Mouse (Mus musculus) urinary bladder, postnatal 14 days (tissue): ENCODE measurements at regions not wholly inside any gene's neighbourhood (a gene's known extent, or its start where the extent isn't known, plus 50 kb on each side); places are given as distances from the start of the nearest gene placed in this dataset.

Experiments used
- DNase-seq: peaks from one replicate; pipeline ENCODE4 v3.0.0; 2021; ENCODE audit warnings: low spot score

DNA sequence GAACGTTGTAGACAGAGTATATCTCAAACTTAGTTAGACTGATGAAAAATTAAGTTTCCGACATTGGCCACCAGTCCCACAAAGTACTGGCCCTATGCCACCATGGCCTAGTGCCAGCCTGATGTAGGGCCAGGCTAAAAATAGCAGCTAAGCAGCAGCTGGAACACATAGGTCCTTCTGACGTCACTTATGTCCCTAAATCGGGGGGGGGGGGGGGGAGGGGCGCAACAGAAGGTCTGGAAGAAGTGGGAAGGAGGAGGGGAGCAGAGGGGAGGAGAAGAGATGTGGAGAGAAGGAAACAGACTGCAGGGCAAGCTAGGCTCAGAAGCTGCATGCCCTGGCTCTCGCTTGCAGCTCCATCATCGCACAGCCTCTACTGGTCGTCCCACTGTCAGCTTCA is 164.7 kb upstream of the Smim15 start:
- DNase-seq = no peak

DNA sequence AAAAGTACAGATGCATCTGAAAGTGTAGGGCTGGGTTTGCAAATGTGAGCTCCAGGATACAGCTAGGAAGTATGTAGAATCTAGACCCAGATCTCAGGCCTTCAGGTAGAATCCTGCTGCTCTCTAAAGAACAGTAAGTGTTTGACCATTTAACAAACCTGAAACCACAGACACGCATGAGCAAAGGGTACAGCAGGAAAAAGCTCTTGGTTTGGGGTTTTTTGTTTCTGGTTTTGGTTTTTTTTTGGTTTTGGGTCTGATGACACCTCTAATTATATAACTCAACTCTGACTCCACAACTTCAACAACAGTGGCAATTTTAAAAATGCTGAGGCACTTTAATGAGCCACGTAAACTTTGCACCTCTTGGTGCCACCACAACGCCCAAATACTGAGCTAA is 165.3 kb upstream of the Smim15 start:
- DNase-seq = no peak

GRCm38 (mm10) chr13:107873244-107873667 is 171.0 kb upstream of the Smim15 start:
- DNase-seq = no peak

DNA sequence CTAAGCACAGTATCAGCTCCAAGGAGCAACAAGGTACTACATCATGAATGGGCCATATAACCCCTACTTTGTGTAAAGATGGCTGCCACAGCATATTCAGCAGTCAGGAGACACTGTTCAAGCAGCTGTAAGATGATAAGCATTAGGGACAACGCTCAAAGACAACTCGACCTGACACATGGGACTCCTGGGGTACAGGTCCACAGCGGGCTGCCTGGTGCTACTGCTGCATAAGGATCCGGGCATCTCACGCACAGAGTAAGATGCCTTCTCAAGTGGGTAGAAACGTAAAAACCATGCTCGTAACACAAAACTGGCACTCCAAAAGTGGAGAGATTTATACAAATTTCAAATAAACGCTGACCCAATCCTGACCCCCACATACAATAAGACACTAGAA is 171.7 kb upstream of the Smim15 start:
- no peak for DNase-seq

DNA sequence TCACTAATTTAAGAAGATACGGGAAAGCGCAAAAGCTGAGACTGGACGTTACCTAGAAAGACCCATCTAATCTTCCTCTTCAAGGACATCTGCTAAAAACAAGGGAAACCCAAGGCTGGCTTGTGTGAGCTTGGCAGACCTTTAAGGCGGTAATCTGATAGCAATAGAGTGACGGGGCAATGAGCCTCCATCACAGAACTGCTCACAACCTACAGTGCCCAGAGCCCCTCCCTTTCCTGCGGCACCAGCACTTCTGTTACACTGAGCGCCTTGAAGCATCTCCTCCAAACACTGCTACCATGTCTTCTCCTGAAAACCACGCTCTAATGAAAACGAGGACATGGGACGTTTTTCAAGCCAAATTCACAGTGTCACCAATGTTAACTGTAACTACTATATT is 172.1 kb upstream of the Smim15 start:
- no peak for DNase-seq

- no peak for DNase-seq
Measured at GRCm38 (mm10) chr13:107868906-107869305, 175.3 kb upstream of the Smim15 start.

GRCm38 (mm10) chr13:107866825-107867224 is 177.4 kb upstream of the Smim15 start:
- DNase-seq = no peak

DNA sequence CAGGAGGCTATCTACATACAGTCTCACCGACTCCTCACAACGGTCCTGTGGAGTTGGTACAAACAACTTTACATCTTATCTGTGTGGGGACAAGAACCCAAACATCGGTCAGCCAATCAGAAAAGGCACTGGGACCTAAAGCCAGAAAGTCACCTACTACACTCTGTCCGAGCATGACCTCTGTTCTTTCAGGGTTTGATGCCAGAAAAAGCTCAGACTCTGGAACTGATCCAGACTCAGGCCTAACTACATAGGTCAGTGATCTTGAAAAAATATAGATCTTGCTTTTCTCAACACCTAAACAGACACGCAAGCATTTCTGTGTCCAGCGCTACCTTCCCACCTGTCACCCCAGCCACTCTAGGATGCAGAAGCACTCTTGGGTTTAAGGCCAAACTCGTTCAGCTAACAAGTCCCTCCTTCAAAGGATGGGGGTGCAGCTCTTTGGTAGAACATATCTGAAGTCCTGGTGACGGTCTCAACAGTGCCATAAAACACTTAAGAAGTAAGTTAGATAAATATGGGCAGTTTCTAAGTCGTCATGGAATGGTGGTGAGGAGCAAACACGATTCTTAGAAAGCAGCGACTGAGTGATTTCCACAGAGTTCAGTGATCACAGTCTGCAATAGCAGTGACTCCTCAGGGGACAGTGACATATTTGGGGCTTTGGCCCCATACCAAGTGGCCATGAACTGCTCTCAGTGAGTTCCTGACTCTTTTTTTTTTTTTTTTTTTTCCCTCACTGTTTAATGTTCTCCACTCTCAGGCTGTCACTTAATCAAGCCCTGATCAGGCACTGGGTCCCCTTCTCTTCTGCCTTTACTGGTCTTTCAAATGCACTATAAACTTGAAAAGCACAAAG is 181.2 kb upstream of the Smim15 start:
- no peak for DNase-seq

- DNase-seq = no peak
Measured at GRCm38 (mm10) chr13:107861384-107862134, 182.7 kb upstream of the Smim15 start.

- no peak for DNase-seq
Measured at GRCm38 (mm10) chr13:107857043-107857755, 187.0 kb upstream of the Smim15 start.

DNA sequence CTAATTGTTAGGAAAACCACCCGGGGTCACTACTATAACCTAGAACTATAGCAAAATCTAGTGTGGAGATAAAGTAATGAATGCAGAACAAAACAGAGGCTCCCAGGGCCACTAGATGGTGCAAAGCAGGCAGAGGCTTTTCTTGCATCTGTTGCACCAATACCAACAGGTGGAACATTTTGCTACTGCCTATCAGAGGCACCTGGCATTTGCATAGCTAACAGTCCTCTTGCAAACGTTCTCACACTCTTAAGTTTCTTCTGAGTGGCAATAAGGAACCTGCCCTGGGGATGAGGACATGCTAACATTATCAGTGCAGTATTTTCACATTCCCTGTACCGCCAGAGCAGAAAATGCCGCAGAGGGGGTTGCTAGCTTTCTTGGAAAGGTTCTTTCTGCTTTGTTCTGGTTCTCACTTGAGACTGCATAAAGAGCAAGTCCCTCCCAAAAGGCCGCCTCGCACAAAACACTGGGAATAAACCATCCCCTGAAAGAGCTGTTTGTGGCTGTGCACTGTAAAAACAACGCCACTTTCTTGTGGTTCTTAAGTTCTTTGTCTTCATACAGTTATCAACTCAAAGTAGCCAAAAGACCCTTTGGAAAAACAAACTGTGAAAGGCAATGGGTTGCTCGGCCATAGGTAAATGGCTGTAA is 193.2 kb upstream of the Smim15 start:
- no peak for DNase-seq

DNA sequence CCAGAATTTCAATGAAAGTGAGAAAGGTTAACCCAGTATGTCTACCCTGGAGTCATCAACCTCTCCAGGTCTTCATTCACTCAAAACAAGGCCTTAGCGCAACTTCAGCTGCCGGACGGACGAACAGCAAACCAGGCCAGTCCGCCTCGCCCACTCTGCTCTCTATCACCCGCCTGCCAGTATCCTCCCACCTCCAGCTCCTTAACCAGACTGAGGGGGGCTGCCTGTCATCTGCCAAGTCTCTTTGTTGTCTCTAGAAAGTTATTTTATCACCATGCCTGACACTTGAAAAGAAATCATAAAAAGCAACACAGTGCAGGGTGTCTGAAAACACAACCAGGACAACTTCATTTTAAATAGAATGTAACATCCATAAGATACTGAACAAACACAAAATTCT is 195.4 kb upstream of the Smim15 start:
- DNase-seq = no peak

DNA sequence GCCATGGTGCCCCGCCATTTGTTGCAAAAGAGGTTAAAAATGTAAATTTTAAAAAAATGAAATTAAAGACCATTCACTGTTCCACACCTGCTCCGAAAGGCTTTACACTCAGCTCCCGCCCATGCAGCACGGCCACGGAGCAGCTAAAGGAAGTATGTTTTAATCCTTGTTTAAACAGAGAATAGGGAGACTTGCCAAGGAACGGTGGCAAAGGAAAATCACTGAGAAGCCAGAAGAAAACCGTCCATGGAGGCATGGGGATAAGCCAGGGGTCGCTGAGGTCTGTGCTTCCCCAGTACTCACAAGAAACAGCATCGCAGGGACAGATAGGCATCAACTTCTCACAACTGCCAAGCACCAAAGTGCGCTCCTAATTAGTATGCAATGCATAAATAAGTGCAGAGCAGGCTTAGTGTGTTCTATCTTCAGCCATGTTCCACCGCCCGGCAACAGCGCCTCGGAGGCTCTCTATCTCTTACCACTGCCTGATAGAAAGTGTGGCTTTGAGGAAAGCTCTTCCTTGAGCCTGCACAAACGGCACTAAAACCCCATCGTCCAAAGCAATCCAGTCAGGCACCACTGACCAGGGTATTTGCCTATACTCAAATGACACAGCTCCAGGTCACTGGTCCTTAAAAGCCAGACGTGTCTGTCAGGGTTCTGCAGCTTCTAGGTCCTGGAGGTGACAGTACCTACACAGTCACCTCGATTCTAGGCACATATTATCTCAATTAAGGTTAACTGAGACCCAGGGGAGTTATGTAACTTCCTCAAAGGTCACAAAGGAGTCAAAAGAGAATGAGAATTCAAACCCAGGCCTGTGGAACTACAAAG is 196.8 kb upstream of the Smim15 start:
- peak; percentile 18 for DNase-seq

DNA sequence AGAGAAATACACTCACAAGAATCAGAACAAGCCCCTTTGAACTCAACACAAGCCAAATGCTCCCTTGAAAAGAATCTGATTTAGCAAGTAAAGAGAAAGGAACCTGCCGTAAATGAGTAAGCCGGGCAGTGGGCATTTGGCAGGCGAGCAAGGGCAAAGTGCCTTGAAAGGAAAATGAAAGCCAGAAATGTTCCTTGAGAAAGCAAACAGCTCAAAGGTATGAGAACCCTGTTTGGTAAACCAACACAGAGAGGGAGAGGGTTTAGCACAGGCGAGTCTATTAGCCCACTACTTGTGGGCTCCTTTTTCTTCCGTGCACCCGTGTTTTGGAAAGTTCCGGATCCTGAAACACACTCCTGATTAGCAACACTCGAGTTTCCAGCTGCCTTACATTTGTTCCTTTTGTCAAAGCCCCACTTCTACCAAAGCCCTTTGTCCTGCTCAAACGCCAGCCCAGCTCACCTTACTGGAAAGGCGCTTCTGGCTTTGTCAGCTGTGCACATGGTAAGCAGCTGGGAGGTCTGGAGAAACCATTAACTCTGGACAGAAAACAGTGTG is 197.5 kb upstream of the Smim15 start:
- peak; percentile 16 for DNase-seq

DNA sequence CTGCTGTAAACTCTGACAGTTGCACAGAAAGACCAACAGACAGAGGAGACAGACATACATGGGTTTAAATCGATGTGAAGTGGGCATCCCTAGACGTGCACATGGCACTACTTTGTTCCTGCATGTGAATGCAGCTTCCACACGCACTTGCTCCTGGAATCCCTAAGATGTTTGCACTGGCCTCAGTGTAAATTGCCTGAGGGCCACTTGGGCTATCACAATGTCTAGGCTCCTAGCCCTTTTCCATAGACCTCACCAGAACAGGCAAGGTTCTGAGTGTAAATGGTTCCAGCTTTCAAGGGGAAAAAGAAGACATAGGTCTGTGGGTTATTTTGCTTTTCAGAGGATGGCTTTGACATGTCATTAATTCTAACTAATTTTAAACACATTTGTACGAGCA is 198.4 kb upstream of the Smim15 start:
- DNase-seq = no peak

GRCm38 (mm10) chr13:107844085-107844484 is 200.2 kb upstream of the Smim15 start:
- no peak for DNase-seq

DNA sequence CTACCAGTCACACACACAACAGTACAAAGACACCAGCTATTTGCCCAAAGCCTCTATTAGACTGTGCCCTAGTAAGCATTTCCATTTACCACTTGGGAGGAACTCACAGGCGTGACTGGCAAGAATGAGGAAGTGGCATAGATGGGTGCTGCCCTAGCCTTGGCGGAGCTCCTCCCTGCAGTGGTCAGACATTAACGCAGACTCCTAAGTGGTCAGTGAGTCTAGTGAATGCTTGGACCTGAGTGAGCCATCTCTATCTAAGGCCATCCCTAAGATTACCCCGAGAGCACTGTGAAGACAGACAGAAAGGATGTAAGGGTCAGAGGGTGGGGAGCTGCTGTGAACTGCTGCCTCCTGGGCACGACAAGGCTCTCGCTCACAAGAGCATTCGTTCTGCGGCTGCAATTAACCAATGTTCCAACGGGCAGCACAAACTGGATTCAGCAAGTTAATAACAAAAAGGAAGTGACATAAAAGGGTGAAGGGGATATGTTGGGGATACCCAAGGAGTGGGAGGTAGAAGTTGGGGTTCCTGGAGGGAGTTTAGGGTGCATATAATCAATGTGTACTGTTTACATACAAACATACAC is 206.0 kb upstream of the Smim15 start:
- peak; percentile 18 for DNase-seq

DNA sequence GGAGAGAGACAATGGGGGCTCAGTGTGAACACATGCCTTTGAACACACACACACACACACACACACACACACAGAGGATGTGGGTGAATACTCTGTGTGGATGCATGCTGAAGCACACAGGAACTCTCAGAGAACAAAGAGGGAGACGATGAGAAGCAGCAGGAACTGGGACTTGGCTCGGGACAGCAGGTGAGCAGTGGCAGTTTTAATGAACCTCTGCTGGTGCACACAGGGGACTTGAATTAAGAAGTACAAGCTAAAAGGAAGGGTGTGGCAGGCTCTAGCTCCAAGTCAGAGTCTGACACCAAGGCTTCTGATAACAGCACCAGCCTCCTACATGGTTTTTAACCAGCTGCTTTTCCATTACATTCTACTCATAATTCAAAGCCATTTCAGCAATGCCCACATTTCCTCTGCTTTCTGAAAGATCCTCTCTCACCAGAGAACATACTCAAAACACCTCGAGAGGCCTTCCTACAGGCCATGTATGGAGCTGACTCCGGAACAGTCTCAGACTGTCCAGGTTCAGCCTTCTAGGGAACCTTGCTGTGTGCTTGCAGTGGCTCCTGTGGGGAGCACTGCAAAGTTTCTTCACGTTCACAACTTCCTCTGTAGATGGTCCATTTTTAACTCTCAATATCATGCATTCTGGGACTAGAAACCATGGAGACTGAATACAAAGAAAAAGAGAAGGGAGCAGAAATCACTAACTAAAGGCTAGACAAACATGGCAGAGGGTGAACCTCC is 206.9 kb upstream of the Smim15 start:
- no peak for DNase-seq

DNA sequence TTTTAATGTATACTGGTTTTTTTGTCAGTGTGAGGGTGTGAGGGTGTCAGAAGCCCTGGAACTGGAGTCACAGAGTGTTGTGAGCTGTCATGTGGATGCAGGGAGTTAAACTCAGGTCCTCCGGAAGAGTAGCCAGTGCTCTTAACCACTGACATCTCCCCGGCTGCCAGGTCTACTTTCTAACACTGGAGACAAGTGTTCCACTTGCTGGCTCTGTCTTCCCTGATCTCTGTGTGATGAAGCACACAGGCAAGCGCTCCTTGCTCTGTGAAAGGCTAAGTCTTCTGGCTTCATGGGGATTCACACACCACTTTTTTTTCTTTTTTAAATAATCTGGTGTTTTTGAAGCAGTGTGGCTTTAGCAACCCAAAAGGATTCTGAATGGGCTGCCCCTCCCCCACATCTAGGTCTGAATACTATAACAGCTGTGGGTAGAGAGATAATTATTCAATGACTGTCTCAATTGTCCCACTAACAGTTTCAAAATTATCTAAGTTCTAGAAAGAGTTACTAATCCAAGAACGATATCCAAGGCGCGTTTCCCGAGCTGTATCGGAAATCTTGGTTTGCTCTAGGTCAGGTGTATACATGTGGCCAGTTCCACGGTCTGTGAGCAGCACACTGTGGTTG is 208.4 kb upstream of the Smim15 start:
- DNase-seq = no peak
